Mouse (Mus musculus) bone marrow macrophage, adult 2 months (primary cell): Measurements from ENCODE around the gene Olfr123. TPM values are rescaled to one million over a fixed set of nuclear protein-coding genes. Genes with fewer than 3 reads are reported as not detected.

Source experiments
- H3K27ac ChIP-seq: 2 replicates; pipeline ENCODE4 v1.5.1; 2012; ENCODE audit warnings: low read depth, low read length; ENCODE audit not compliant: insufficient read depth
- H3K4me1 ChIP-seq: 2 replicates; pipeline ENCODE4 v1.6.1; 2012; ENCODE audit warnings: low read length; ENCODE audit not compliant: control insufficient read depth, insufficient read depth
- H3K4me3 ChIP-seq: 2 replicates; pipeline ENCODE4 v1.5.1; 2012; ENCODE audit warnings: mild to moderate bottlenecking, low read length, moderate library complexity; ENCODE audit not compliant: insufficient read depth
- CTCF ChIP-seq: IDR thresholded peaks from 2 replicates; pipeline ENCODE4 v1.5.1; 2012; ENCODE audit warnings: low read depth, mild to moderate bottlenecking, low read length, moderate library complexity
- POLR2A ChIP-seq: IDR thresholded peaks from 2 replicates; pipeline ENCODE4 v1.6.1; 2012; ENCODE audit warnings: mild to moderate bottlenecking, low read depth, low read length, borderline replicate concordance
- polyA plus RNA-seq: library from polyadenylated mRNA; stranded (reverse); fragments of >200 nt; gene quantifications from 2 replicates; pipeline ENCODE4 v1.2.4, GENCODE M21; 2012; ENCODE audit not compliant: missing spikeins, insufficient read depth, insufficient read length

Olfr123 gene
- polyA plus RNA-seq, result not detected in 2 replicates

- TF ChIP-seq POLR2A, result no peak
- no peaks in the 10 kb centered on the region for H3K4me1 ChIP-seq
- no peak within 1 kb of the TSS for H3K4me3 ChIP-seq
- H3K27ac ChIP-seq, result no peak within 1 kb of the TSS
These were observed at the start of gene Olfr123 for GRCm38 (mm10) chr17:37793229-37793628. Gene Olfr123, plus strand, starts transcription at chr17:37793529.

- TF ChIP-seq CTCF (no peak), POLR2A (no peak)
These were observed 25.0 kb upstream of the Olfr123 start, which contains the start of gene Olfr122 for GRCm38 (mm10) chr17:37768307-37768706. Gene Olfr122, plus strand, starts transcription at chr17:37768607.

GRCm38 (mm10) chr17:37799588-37799987 lies 6.3 kb downstream of the Olfr123 start, which contains the start of gene Olfr124:
Gene Olfr124, plus strand, starts transcription at chr17:37799888.
- TF ChIP-seq CTCF, result no peak
- no peak for TF ChIP-seq POLR2A
- Histone ChIP-seq H3K4me3 (no peak within 1 kb of the TSS), H3K27ac (no peak within 1 kb of the TSS), H3K4me1 (no peaks in the 10 kb centered on the region)

More at GRCm38 (mm10) chr17:37768307-37768706, 25.0 kb upstream of the Olfr123 start, which contains the start of gene Olfr122:
- Histone ChIP-seq H3K4me1 (no peaks in the 10 kb centered on the region), H3K27ac (no peak within 1 kb of the TSS), H3K4me3 (no peak within 1 kb of the TSS)

- Histone ChIP-seq H3K4me3 (no peak within 1 kb of the TSS), H3K4me1 (no peaks in the 10 kb centered on the region), H3K27ac (no peak within 1 kb of the TSS)
- no peak for TF ChIP-seq CTCF
- TF ChIP-seq POLR2A, result no peak
These were observed 39.3 kb downstream of the Olfr123 start, which contains the start of gene Olfr125 for GRCm38 (mm10) chr17:37832649-37833048. Gene Olfr125, plus strand, starts transcription at chr17:37832949.

GRCm38 (mm10) chr17:37847183-37847582 lies 53.9 kb downstream of the Olfr123 start, which contains the start of gene Olfr126:
Gene Olfr126, plus strand, starts transcription at chr17:37847483.
- H3K4me1 ChIP-seq, result no peaks in the 10 kb centered on the region
- TF ChIP-seq POLR2A, result no peak
- no peak for TF ChIP-seq CTCF
- H3K4me3 ChIP-seq, result no peak within 1 kb of the TSS
- no peak within 1 kb of the TSS for H3K27ac ChIP-seq

Other genes starting within 250 kb of the Olfr123 start
- not detected in 2 replicates for gene Olfr112, start 224.1 kb upstream of the Olfr123 start, polyA plus RNA-seq
- gene Olfr113, start 215.9 kb upstream of the Olfr123 start, polyA plus RNA-seq, result not detected in 2 replicates
- gene Olfr114, start 200.8 kb upstream of the Olfr123 start, polyA plus RNA-seq, result not detected in 2 replicates
- not detected in 2 replicates for gene Olfr115, start 166.4 kb upstream of the Olfr123 start, polyA plus RNA-seq
- not detected in 2 replicates for gene Olfr116, start 166.3 kb upstream of the Olfr123 start, polyA plus RNA-seq
- gene Olfr117, start 129.7 kb upstream of the Olfr123 start, polyA plus RNA-seq, result 0.25 TPM in 1 of 2 replicates, not detected in the other
- gene Olfr118, start 126.5 kb upstream of the Olfr123 start, polyA plus RNA-seq, result not detected in 2 replicates
- not detected in 2 replicates for gene Olfr119, start 97.0 kb upstream of the Olfr123 start, polyA plus RNA-seq
- gene Olfr120, start 71.7 kb upstream of the Olfr123 start, polyA plus RNA-seq, result not detected in 2 replicates
- not detected in 2 replicates for gene Olfr121, start 44.7 kb upstream of the Olfr123 start, polyA plus RNA-seq
- gene Olfr122, start 24.9 kb upstream of the Olfr123 start, polyA plus RNA-seq, result not detected in 2 replicates
- not detected in 2 replicates for gene Olfr124, start 6.4 kb downstream of the Olfr123 start, polyA plus RNA-seq
- not detected in 2 replicates for gene Olfr125, start 39.4 kb downstream of the Olfr123 start, polyA plus RNA-seq
- gene Olfr126, start 54.0 kb downstream of the Olfr123 start, polyA plus RNA-seq, result not detected in 2 replicates
- not detected in 2 replicates for gene Olfr127, start 106.9 kb downstream of the Olfr123 start, polyA plus RNA-seq
- gene Olfr128, start 127.0 kb downstream of the Olfr123 start, polyA plus RNA-seq, result not detected in 2 replicates
- not detected in 2 replicates for gene Olfr761, start 159.6 kb downstream of the Olfr123 start, polyA plus RNA-seq